Mouse (Mus musculus) mammary gland, adult 2 months (tissue): ENCODE measurements around the gene Xbp1. TPM values are rescaled to one million over a fixed set of nuclear protein-coding genes. Genes with fewer than 3 reads are reported as not detected.

ENCODE experiments used
- polyA plus RNA-seq: library from polyadenylated mRNA; depleted of rRNA; stranded (reverse); fragments of >200 nt; gene quantifications from 2 replicates; pipeline ENCODE4 v1.2.3, GENCODE M21; 2012; ENCODE audit warnings: low replicate concordance; rRNA removed

The Xbp1 gene
- 128 and 200 TPM in 2 replicates for polyA plus RNA-seq

DNA sequence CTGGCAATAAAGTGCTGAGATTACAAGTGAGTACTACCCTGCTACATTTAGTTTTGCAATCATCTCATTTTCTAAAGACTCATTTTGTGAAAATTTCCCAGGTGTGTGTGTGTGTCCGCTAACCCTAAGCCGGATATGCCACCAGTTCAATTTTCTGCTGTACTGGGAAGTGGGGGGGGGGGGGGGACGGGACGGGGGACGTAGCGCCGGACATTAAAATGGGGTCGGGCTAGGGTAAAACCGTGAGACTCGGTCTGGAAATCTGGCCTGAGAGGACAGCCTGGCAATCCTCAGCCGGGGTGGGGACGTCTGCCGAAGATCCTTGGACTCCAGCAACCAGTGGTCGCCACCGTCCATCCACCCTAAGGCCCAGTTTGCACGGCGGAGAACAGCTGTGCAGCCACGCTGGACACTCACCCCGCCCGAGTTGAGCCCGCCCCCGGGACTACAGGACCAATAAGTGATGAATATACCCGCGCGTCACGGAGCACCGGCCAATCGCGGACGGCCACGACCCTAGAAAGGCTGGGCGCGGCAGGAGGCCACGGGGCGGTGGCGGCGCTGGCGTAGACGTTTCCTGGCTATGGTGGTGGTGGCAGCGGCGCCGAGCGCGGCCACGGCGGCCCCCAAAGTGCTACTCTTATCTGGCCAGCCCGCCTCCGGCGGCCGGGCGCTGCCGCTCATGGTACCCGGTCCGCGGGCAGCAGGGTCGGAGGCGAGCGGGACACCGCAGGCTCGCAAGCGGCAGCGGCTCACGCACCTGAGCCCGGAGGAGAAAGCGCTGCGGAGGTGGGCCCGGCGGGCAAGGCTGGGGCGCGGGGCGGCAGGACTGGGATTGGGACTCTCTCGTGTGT, at the start of gene Xbp1:
TSS of gene Xbp1 (plus strand) at position 248 of the 854 bp plus-strand sequence.

DNA sequence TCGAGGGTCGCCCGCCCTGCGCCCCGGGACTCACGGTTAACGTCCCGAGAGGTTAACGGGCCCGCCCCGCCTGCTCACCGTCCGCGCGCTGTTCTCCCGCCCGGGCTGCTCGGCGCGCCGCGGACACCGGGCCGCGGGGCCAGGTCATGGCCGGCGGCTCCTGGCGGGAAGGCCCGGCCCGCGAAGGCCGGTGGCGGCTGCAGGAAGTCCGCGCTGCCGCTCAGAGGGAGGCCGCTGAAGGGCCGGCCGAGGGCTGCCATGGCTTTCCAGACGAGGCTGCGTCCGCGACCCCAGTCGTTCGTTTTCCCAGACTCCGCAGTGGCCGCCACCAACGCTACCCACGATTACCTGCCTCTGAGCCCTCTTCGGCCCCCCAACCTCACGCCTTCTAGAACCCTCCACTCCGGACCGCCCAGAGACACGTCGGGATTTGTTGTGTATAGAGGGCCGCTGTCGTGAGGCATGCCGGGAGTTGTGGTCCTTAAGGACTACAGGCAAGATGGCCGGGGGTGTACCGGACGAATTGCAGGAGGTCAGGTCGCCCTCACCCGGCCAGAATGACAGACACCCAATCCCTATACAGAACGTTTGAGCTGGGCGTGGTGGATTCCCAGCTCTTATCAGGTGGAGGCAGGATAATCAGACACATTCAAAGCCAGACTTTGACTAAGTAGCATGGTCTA, 21.5 kb downstream of the Xbp1 start, which contains the start of gene Ccdc117:
TSS of gene Ccdc117 (minus strand) at position 389 of the 683 bp plus-strand sequence.

DNA sequence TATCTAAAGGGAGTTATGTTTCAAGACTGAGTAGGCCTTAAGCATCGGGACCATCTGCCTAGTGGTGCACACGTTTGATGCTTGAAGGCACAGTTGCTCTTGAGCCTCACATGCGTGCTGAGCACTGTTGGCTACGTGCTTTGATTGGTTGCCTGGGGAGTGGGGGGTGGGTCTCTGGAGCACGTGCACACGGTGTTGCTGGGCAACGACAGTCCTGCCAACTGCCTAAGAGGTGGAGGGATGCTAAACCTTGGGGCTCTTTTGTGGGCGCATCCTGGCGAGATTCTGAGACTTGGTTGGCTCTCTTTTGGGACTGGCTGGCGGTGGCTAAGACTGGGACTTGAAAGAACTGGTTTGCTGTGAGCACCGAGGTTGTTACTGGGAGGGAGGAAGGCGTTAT, 49.0 kb downstream of the Xbp1 start, which contains the start of gene Ankrd36:
TSS of gene Ankrd36 (plus strand) at position 211 of the 400 bp plus-strand sequence.

Other genes with a start within 250 kb of the Xbp1 start
- gene Znrf3, start 75.8 kb upstream of the Xbp1 start, polyA plus RNA-seq, result 4.8 and 6.9 TPM in 2 replicates
- 5.9 and 6.0 TPM in 2 replicates for gene Ccdc117, start 21.5 kb downstream of the Xbp1 start, polyA plus RNA-seq
- gene Ankrd36, start 49.0 kb downstream of the Xbp1 start, polyA plus RNA-seq, result not detected in 2 replicates
- gene Mrps24, start 195.0 kb downstream of the Xbp1 start, polyA plus RNA-seq, result 126 and 279 TPM in 2 replicates
- gene Urgcp, start 241.7 kb downstream of the Xbp1 start, polyA plus RNA-seq, result 26.4 and 26.7 TPM in 2 replicates